Mouse (Mus musculus) embryonic facial prominence, embryonic 14.5 days (tissue): ENCODE data around the gene Msh3. TPM values are rescaled to one million over a fixed set of nuclear protein-coding genes. Genes with fewer than 3 reads are reported as not detected.
"Not testable (repeated sequence)": the region's sequence is repeated elsewhere in the genome, so short reads cannot be mapped to it uniquely, and the experiment has no call there.

Experiments
- ATAC-seq: fragments of 200-750 bp; cut with Nextera tagmentation; 2 replicates; pipeline ENCODE4 v1.8.0; 2017; ENCODE audit warnings: low read depth, moderate number of reproducible peaks, moderate TSS enrichment
- DNase-seq: peaks from one replicate; pipeline ENCODE4 v3.0.0-alpha.2; 2015; ENCODE audit warnings: low spot score
- H3K27ac ChIP-seq: fragments of 300-500 bp; sonication (generic); replicated peaks from 2 replicates; pipeline ENCODE4 v1.5.1; 2014; ENCODE audit warnings: low read depth, mild to moderate bottlenecking, low read length, moderate library complexity
- H3K27me3 ChIP-seq: fragments of 300-500 bp; sonication (generic); replicated peaks from 2 replicates; pipeline ENCODE4 v1.6.1; 2014; ENCODE audit warnings: low read length; ENCODE audit not compliant: control insufficient read depth, insufficient read depth
- H3K36me3 ChIP-seq: fragments of 300-500 bp; sonication (generic); 2 replicates; pipeline ENCODE4 v1.6.1; 2014; ENCODE audit warnings: low read length, mixed read lengths; ENCODE audit not compliant: control insufficient read depth, insufficient read depth
- H3K4me1 ChIP-seq: fragments of 300-500 bp; sonication (generic); 2 replicates; pipeline ENCODE4 v1.6.1; 2014; ENCODE audit warnings: antibody characterized with exemption, low read length; ENCODE audit not compliant: control insufficient read depth, insufficient read depth
- H3K4me2 ChIP-seq: fragments of 300-500 bp; sonication (generic); 2 replicates; pipeline ENCODE4 v1.6.1; 2014; ENCODE audit warnings: low read depth, mild to moderate bottlenecking, low read length, moderate library complexity, mixed read lengths
- H3K4me3 ChIP-seq: fragments of 300-500 bp; sonication (generic); 2 replicates; pipeline ENCODE4 v1.5.1; 2014; ENCODE audit warnings: low read depth, mild to moderate bottlenecking, low read length
- H3K9ac ChIP-seq: fragments of 300-500 bp; sonication (generic); 2 replicates; pipeline ENCODE4 v1.6.1; 2014; ENCODE audit warnings: low read depth, mild to moderate bottlenecking, low read length, moderate library complexity, mixed read lengths
- H3K9me3 ChIP-seq: fragments of 300-500 bp; sonication (generic); 2 replicates; pipeline ENCODE4 v1.6.1; 2016; ENCODE audit warnings: low read length; ENCODE audit not compliant: control insufficient read depth
- WGBS: fragments of 180-500 bp; shearing (Covaris S2); extraction: QIAGEN DNeasy Blood & Tissue Kit; methylation state at CpG from one replicate; pipeline ENCODE4 v1.1.7; 2014; 5-methylcytosine and 5-hydroxymethylcytosine counted together
- polyA plus RNA-seq: library from polyadenylated mRNA; unstranded; fragments of >200 nt; fragmentation: Nextera tagmentation; extraction: Ambion mirVana; gene quantifications from 2 replicates; pipeline ENCODE4 v1.2.1, GENCODE M21; 2014

Gene Msh3
- polyA plus RNA-seq, 1 experiment from 2014 or later: 21.9 TPM

DNA sequence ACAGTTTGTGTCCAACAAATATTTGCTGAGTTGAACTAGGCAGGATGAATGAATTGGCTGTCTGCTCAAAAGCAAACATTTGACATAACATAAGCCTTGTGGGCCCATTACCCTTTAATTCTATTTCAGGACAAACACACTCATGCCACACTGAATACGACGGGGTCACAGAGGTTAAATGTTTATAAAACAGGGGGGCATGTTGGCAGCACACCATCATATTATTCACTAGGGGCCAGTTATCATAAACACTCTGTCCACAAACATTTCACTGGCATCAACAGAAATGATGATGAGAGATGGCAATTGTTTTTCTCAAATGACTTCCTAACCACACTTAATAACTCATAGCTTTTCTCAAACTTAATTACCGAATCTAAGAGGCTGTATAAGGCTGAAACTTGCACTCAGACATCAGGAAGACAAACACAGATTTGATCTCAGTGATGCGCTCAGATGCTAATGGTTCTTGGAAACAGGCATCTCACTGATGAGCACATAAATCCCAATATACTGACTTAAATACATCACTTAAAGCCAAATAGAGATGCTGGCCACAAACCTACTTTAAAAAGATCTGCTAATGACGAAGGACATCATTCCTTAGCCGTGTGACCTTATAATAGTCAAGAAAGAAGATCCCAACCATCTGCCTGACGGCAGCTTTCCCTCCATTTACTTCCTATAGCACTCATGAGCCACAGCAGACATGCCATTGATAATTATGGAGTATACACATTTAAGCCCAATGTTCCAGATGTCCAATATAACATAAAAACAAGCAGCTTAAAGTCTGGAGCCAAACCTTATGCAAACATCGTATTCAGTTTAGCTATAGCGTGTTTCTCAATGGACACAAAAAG, 122.5 kb downstream of the Msh3 start:
- WGBS: 80% methylated on average over 9 of the region's 9 CpGs
- Histone ChIP-seq H3K4me3 (no peak overlapping the region), H3K27ac (no peak overlapping the region), H3K27me3 (no peaks in the 10 kb centered on the region), H3K9me3 (no peaks in the 10 kb centered on the region), H3K4me1 (no peaks in the 10 kb centered on the region), H3K36me3 (peaks cover 14% of the 10 kb centered on the region), H3K4me2 (no peak overlapping the region), H3K9ac (no peak overlapping the region)
- DNase-seq: no peak
- ATAC-seq: no peak

DNA sequence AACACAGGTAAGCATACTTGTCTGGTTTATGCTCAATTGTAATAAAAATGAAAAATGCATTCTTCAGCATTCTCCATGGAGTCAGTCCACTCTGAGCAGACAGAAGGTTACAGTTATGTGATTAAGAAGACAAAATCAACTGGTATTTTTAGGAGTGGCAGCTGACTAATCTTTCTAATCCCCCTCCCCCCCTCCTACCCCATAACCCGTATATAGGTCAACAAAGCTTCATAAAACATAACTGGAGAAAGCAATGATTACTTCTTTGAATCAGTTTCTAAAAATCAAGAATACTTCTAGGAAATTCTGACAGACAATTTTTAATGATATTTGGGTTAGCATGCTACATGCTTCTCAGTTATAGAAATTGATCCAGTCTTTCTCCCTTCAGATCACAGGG, 126.8 kb downstream of the Msh3 start:
- Histone ChIP-seq H3K27me3 (no peaks in the 10 kb centered on the region), H3K9ac (no peak overlapping the region), H3K36me3 (peaks cover 2% of the 10 kb centered on the region; the same call in 1 of the 2 replicates), H3K4me3 (no peak overlapping the region), H3K27ac (no peak overlapping the region), H3K4me2 (no peak overlapping the region), H3K4me1 (no peaks in the 10 kb centered on the region), H3K9me3 (no peaks in the 10 kb centered on the region)
- DNase-seq (no peak), ATAC-seq (no peak)
- 61% methylated on average over 1 of the region's 1 CpGs for WGBS

DNA sequence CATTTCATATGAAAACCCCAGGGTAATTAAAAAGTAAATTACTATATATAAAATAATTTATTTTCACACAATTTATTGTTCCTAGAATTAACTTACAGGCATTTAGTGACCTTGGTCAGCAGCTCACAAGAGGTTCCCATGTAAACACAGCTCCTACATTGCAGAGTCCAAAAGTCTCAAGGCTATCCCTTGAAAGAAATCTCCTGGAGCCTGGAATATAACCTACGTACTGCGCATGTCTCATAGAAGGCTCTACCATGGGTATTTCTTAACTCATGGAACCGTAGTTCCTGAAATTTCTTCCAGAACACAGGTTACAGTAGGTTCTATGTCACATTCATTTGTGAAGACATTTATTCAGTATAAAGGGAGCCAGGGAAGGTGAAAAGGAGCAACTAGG, 131.2 kb downstream of the Msh3 start:
- no peak overlapping the region for H3K27ac ChIP-seq
- 0 out of 2 replicates have a peak, but pooled peaks cover 11% of the 10 kb centered on the region for H3K36me3 ChIP-seq
- no peaks in the 10 kb centered on the region for H3K27me3 ChIP-seq
- no peak for DNase-seq
- 95% methylated on average over 3 of the region's 3 CpGs for WGBS
- H3K9ac ChIP-seq: no peak overlapping the region
- no peak for ATAC-seq
- H3K9me3 ChIP-seq: no peaks in the 10 kb centered on the region
- H3K4me2 ChIP-seq: no peak overlapping the region
- H3K4me1 ChIP-seq: no peaks in the 10 kb centered on the region
- H3K4me3 ChIP-seq: no peak overlapping the region

DNA sequence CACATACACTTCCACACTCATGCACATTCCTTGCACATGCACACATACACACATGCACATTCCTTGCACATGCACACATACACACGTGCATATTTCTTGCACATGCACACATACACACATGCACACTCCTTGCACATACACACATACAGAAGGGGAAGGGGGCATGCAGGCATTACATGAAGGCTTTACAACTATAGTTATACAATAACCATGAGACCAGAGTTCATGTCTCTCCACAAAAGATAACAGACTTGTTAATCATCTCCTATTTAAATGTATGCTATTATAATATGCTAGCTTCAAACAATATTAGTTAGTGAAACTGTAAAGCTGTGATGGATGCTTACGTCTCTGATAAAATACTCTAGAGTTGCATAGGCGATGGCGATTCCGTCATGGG, 132.0 kb downstream of the Msh3 start:
- no peak for DNase-seq
- 92% methylated on average over 5 of the region's 5 CpGs for WGBS
- no peak overlapping the region for H3K27ac ChIP-seq
- H3K9ac ChIP-seq: no peak overlapping the region
- no peaks in the 10 kb centered on the region for H3K27me3 ChIP-seq
- H3K9me3 ChIP-seq: no peaks in the 10 kb centered on the region
- 0 out of 2 replicates have a peak, but pooled peaks cover 11% of the 10 kb centered on the region for H3K36me3 ChIP-seq
- no peaks in the 10 kb centered on the region for H3K4me1 ChIP-seq
- no peak overlapping the region for H3K4me3 ChIP-seq
- ATAC-seq: no peak
- H3K4me2 ChIP-seq: no peak overlapping the region

DNA sequence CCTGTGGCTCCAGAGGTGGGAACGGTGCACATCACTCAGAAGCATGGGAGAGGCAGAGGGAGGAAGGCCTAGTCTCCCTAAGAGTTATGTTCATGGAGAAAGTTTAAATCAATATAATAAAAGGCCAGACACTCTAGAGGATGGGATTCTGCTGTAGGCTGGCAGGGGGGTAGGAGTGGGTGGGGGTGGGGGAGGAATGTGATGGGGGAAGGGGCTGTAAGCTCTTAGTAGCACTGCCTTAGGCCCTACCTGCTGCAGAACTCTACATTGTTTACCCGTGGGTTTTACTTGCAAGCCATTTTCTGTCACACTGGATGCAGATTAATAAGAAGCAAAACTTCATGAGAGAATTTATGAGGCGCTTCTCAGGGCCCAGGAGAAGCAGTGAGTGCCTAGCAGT, 135.0 kb downstream of the Msh3 start:
- peaks cover 22% of the 10 kb centered on the region; the same call in 1 of the 2 replicates for H3K36me3 ChIP-seq
- WGBS: 68% methylated on average over 3 of the region's 3 CpGs
- no peak overlapping the region for H3K9ac ChIP-seq
- no peaks in the 10 kb centered on the region for H3K27me3 ChIP-seq
- ATAC-seq (no peak), DNase-seq (no peak)
- no peaks in the 10 kb centered on the region for H3K9me3 ChIP-seq
- no peaks in the 10 kb centered on the region for H3K4me1 ChIP-seq
- no peak overlapping the region for H3K4me3 ChIP-seq
- H3K4me2 ChIP-seq: no peak overlapping the region
- no peak overlapping the region for H3K27ac ChIP-seq

DNA sequence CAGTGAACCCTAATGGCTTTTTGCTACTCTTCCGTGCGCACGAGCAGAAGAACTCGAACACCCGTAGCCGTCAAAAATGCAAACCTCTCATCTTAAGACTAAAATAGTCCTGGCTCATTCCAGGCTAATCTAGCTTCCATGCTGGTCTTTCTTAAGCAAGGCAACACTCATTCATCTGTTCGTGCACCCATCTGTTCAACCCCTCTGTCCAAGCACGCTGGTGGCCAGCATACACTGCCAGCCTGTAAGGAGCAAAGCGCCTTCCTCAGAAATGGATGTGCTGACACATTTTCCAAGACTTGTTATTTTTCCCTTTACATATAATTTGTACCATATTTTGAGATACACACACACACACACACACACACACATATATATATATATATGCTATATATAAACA, 137.6 kb downstream of the Msh3 start:
- 98% methylated on average over 9 of the region's 9 CpGs for WGBS
- H3K27me3 ChIP-seq: no peaks in the 10 kb centered on the region
- DNase-seq: no peak
- H3K27ac ChIP-seq: no peak overlapping the region
- H3K36me3 ChIP-seq: peaks cover 39% of the 10 kb centered on the region
- ATAC-seq: no peak
- no peak overlapping the region for H3K4me2 ChIP-seq
- no peaks in the 10 kb centered on the region for H3K9me3 ChIP-seq
- H3K9ac ChIP-seq: no peak overlapping the region
- H3K4me3 ChIP-seq: no peak overlapping the region
- H3K4me1 ChIP-seq: no peaks in the 10 kb centered on the region

DNA sequence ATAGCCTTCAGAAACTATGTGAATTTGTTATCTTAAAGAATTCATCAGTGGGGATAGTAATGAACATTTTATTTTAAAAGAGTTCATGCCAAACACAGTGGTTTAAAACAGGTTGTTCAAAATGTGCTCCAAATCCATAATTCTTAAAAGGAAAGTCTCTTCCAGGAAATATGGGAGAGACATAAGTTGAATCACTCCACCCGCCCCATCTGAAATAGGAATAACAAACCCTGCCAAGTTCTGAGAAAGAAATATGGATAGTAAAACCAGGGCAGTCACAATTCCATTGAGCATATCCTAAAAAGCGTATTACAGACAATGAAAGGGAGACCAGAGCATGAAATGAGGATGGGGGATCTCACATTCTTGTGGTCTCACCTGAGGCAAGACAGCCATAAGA, 157.9 kb downstream of the Msh3 start:
- Histone ChIP-seq H3K27ac (no peak overlapping the region), H3K4me3 (no peak overlapping the region), H3K36me3 (no peaks in the 10 kb centered on the region), H3K4me1 (no peaks in the 10 kb centered on the region), H3K4me2 (no peak overlapping the region), H3K9ac (no peak overlapping the region), H3K9me3 (no peaks in the 10 kb centered on the region), H3K27me3 (no peaks in the 10 kb centered on the region)
- DNase-seq: no peak
- no peak for ATAC-seq
- 73% methylated on average over 2 of the region's 2 CpGs for WGBS

DNA sequence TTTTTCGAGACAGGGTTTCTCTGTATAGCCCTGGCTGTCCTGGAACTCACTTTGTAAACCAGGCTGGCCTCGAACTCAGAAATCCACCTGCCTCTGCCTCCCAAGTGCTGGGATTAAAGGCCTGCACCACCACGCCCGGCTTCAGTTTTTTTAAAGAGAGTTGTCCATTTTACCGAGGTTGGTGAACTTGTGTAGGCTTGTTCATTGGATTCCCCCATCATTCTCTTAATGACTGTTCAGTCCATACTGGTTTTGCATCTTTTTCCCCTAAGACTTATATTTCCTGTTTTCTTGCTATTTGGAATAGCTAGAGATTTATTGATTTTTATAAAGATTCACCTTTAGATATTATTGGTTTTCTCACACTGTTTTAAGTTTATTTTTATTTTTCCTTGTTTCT, 161.0 kb downstream of the Msh3 start:
- H3K9me3 ChIP-seq, H3K4me3 ChIP-seq, H3K27me3 ChIP-seq, H3K27ac ChIP-seq, H3K9ac ChIP-seq, H3K4me1 ChIP-seq, H3K4me2 ChIP-seq, ATAC-seq, DNase-seq, H3K36me3 ChIP-seq: not testable (repeated sequence)
- WGBS: 86% methylated on average over 5 of the region's 5 CpGs

DNA sequence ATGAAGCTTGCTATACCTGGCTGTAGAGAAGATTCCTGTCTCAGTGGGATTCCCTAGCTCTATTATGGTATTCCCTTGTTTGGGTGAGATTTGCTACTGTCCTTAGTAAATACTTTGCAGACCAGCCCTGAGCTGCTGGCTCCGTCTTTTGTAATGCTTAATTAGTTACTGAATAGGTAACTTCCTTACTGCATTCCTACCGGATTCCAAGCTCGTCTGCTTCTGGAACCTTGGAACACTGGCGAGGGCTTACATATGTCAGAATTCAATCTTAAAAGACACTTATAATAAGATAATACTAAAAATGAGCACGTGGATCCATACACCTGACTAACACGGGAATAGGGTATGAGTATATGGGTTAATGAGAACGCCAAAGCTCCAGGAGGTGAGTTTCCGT, 182.1 kb downstream of the Msh3 start:
- WGBS: 85% methylated on average over 8 of the region's 8 CpGs
- ATAC-seq: not testable (repeated sequence)

More for the DNA sequence above, 182.1 kb downstream of the Msh3 start:
- H3K4me1 ChIP-seq, H3K27me3 ChIP-seq, H3K9me3 ChIP-seq, H3K4me2 ChIP-seq, H3K9ac ChIP-seq, H3K4me3 ChIP-seq, H3K36me3 ChIP-seq, H3K27ac ChIP-seq, DNase-seq: not testable (repeated sequence)
